Mouse (Mus musculus) thymus, adult 2 months (tissue): ENCODE measurements around the gene Pgf. TPM values are rescaled to one million over a fixed set of nuclear protein-coding genes. Genes with fewer than 3 reads are reported as not detected.

Experiments
- DNase-seq: peaks from one replicate; pipeline ENCODE4 v3.0.0; 2021
- H3K27ac ChIP-seq: fragments of 200-500 bp; 2 replicates; pipeline ENCODE4 v1.5.1; 2012; ENCODE audit warnings: low read length, control low read depth; ENCODE audit not compliant: control insufficient read depth, insufficient read depth
- H3K27me3 ChIP-seq: fragments of 200-500 bp; 2 replicates; pipeline ENCODE4 v1.6.1; 2012; ENCODE audit warnings: mild to moderate bottlenecking, low read length, moderate library complexity, mixed read lengths; ENCODE audit not compliant: control insufficient read depth, insufficient read depth
- H3K36me3 ChIP-seq: fragments of 200-500 bp; 2 replicates; pipeline ENCODE4 v1.6.1; 2012; ENCODE audit warnings: mild to moderate bottlenecking, low read length, moderate library complexity; ENCODE audit not compliant: control insufficient read depth, insufficient read depth
- H3K4me1 ChIP-seq: fragments of 200-500 bp; replicated peaks from 2 replicates; pipeline ENCODE4 v1.6.1; 2012; ENCODE audit warnings: low read length; ENCODE audit not compliant: control insufficient read depth, insufficient read depth
- H3K4me3 ChIP-seq: fragments of 200-500 bp; 2 replicates; pipeline ENCODE4 v1.5.1; 2012; ENCODE audit warnings: mild to moderate bottlenecking, low read length, control low read depth, moderate library complexity; ENCODE audit not compliant: control insufficient read depth, insufficient read depth
- CTCF ChIP-seq: fragments of 200-500 bp; IDR thresholded peaks from 2 replicates; pipeline ENCODE4 v1.5.1; 2012; ENCODE audit warnings: mild to moderate bottlenecking, control low read depth, low read length, moderate library complexity, borderline replicate concordance; ENCODE audit not compliant: control insufficient read depth, poor library complexity, insufficient read depth; ENCODE audit errors: extremely low read depth
- POLR2A ChIP-seq: fragments of 200-500 bp; IDR thresholded peaks from 2 replicates; pipeline ENCODE4 v1.6.1; 2012; ENCODE audit warnings: mild to moderate bottlenecking, low read length, control low read depth, moderate library complexity; ENCODE audit not compliant: control insufficient read depth, poor library complexity, insufficient read depth; ENCODE audit errors: extremely low read depth
- WGBS: fragments of 180-500 bp; shearing (Covaris S2); methylation state at CpG from one replicate; pipeline ENCODE4 v1.1.7; 2018; 5-methylcytosine and 5-hydroxymethylcytosine counted together
- polyA plus RNA-seq: library from polyadenylated mRNA; depleted of rRNA; stranded (reverse); fragments of >200 nt; gene quantifications from 2 replicates; pipeline ENCODE4 v1.2.3, GENCODE M21; 2012

Pgf gene
- polyA plus RNA-seq, 1 experiment, result 2.1 TPM

GRCm38 (mm10) chr12:85140036-85140701, 37.4 kb downstream of the Pgf start:
- H3K4me3 ChIP-seq, result no peak overlapping the region
- WGBS, result 65% methylated on average over 18 of the region's 18 CpGs
- DNase-seq, result peak; percentile 50
- no peaks in the 10 kb centered on the region for H3K4me1 ChIP-seq
- no peaks in the 10 kb centered on the region for H3K27me3 ChIP-seq
- TF ChIP-seq POLR2A (no peak), CTCF (no peak)
- H3K27ac ChIP-seq, result no peak overlapping the region
- no peaks in the 10 kb centered on the region; the same call in 1 of the 2 replicates for H3K36me3 ChIP-seq

GRCm38 (mm10) chr12:85136627-85137026, 41.0 kb downstream of the Pgf start:
- Histone ChIP-seq H3K27ac (no peak overlapping the region), H3K36me3 (peaks cover 25% of the 10 kb centered on the region), H3K27me3 (no peaks in the 10 kb centered on the region), H3K4me3 (no peak overlapping the region), H3K4me1 (no peaks in the 10 kb centered on the region)
- WGBS, result 93% methylated on average over 4 of the region's 4 CpGs
- no peak for DNase-seq
- TF ChIP-seq POLR2A, result no peak
- no peak for TF ChIP-seq CTCF

DNA sequence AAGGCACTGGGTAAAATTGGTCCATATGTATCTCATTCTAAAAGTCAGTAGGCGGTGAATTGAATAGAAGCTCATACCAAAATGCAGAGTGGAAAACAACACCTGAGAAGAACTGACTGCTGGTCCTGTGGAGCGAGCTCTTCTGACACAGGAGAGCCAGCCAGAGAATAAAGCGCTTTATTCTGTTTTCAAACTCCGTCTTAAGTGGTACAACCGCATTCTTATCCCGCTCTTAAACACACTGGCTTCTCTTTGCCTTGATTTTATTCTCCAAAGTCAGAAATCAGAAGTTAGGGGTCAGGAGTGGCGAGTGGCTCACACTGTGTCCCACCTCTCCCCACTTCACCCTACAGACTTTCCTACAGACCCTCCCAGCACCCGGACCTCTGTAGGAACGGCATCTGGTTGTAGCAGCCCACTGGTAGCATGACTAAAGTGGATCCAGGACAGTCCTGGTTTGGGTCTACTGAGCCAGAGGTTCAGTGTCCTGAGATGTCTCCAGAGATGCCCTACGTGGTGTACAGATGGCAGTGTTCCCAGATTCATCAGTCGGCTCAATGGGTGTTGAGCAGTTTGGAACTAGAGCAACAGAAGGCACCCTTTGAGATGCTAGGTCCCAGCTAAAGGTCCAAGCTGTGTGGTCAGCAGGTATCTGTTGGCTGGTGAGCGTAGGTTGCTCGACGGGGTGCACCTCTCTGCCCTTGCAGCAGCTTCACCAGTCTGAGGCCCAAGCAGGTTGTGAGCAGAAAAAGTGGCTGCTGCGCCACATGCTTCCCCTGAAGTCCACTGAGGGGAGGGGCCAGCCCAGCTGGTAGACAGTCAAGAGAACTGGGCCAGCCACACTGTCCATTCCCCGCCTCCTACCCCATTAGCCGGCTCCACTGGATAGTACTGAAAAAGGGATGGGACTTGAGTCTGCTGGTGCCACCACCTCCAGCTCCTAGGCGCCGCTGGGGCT, 41.8 kb downstream of the Pgf start:
- no peak for DNase-seq
- H3K27me3 ChIP-seq, result no peaks in the 10 kb centered on the region
- no peaks in the 10 kb centered on the region for H3K4me1 ChIP-seq
- H3K4me3 ChIP-seq, result no peak overlapping the region
- peaks cover 33% of the 10 kb centered on the region for H3K36me3 ChIP-seq
- 93% methylated on average over 19 of the region's 19 CpGs for WGBS
- no peak overlapping the region for H3K27ac ChIP-seq
- TF ChIP-seq POLR2A, result no peak
- no peak for TF ChIP-seq CTCF

DNA sequence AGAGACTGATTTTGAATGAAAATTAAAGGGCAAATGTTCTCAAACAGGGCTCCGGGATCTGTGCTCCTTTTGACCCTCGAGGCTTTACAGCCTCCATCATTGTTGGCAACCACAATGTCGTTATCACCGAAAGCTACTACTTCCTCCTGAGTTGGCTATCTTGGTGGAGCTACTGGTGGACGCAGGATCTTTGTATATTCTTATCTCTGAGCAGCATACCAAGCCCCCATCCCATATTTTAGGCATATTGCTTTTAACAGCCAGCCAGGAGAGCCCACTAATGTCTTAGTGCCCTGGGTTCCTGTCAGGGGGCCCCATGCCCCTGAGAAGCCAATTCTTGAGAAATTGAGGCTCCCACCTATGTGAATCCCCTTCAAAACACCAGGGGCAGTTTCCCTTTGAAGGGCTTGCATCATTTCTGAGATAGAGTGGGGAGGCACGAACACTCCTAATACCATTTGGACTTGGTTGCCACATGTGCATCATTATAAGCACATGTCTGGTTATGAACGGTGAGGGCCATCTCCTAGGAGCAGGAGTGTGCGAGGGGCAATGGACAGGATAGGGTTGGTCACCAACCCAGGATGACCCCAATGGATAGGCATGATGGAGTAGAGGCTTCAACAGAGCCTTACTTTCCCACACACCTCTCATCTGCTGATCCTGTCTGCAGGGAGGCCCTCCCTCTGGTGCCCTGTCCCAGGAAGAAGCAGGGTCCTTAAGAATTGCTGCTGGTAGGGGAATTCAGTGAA, 43.4 kb downstream of the Pgf start:
- H3K4me1 ChIP-seq, result no peaks in the 10 kb centered on the region
- peaks cover 49% of the 10 kb centered on the region for H3K36me3 ChIP-seq
- H3K4me3 ChIP-seq, result no peak overlapping the region
- TF ChIP-seq CTCF, result no peak
- TF ChIP-seq POLR2A, result no peak
- no peaks in the 10 kb centered on the region for H3K27me3 ChIP-seq
- H3K27ac ChIP-seq, result no peak overlapping the region
- WGBS, result 86% methylated on average over 8 of the region's 8 CpGs
- DNase-seq, result no peak

DNA sequence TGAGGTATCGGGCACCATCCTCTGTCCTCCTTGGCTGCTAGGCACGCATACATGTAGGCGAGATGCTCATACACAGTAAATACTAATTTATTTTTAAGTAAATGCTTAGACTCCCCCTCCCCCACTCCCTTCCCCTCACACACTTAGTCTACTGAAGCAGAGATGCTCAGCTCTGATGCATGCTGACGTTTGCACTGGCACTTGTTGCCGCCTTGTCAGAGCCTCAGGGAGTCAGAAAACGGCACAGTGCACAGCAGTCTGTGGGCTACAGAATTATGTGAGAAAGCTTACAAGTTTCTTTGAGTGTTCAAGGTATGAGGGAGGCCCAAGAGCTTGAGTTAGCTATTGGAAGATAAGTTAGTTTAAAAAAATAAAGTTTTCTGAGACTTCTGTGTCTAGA, 46.2 kb downstream of the Pgf start:
- TF ChIP-seq POLR2A (no peak), CTCF (no peak)
- peaks cover 71% of the 10 kb centered on the region for H3K36me3 ChIP-seq
- 96% methylated on average over 6 of the region's 6 CpGs for WGBS

GRCm38 (mm10) chr12:85129426-85129978, 48.1 kb downstream of the Pgf start:
- H3K27ac ChIP-seq, result no peak overlapping the region
- WGBS, result 96% methylated on average over 9 of the region's 9 CpGs
- DNase-seq, result no peak

More for the DNA sequence above, 46.2 kb downstream of the Pgf start:
- Histone ChIP-seq H3K27me3 (no peaks in the 10 kb centered on the region), H3K4me1 (no peaks in the 10 kb centered on the region), H3K27ac (no peak overlapping the region), H3K4me3 (no peak overlapping the region)
- no peak for DNase-seq

More at GRCm38 (mm10) chr12:85129426-85129978, 48.1 kb downstream of the Pgf start:
- Histone ChIP-seq H3K4me1 (no peaks in the 10 kb centered on the region), H3K27me3 (no peaks in the 10 kb centered on the region), H3K4me3 (no peak overlapping the region), H3K36me3 (peaks cover 82% of the 10 kb centered on the region)
- TF ChIP-seq POLR2A (no peak), CTCF (no peak)
